Mouse (Mus musculus): Measurements from ENCODE around the gene Slc26a10.

DNA sequence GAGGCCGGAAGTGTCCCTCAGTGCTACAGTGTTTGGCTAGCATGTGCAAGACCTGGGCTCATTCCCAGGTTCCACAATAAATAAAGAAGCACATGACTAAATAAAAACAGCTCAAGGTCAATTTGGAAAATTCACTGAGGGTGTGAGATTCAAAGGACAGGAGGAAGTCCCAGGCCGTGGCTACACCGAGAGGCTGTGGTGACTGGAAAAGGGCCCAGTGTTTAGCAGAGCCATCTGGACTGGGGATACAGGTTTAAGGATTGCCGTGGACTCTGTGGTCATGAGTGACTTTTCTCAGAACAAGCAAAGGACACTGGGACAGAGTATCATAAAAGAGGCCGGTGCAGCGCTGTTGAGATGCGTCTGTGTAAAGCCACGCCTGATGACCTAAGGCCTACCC, 32.8 kb upstream of the Slc26a10 start:
- TF ChIP-seq GATA1 (IDR thresholded peaks at IDR 0.05; ENCODE audit: low read length) (no peak), TAL1 (IDR thresholded peaks at IDR 0.05; ENCODE audit: low read length) (no peak)

All from erythroblast, embryonic 14.5 days (primary cell).